Mouse (Mus musculus): ENCODE data around the gene Gja4. TPM values are rescaled to one million over a fixed set of nuclear protein-coding genes. Genes with fewer than 3 reads are reported as not detected.
A peak's percentile ranks its signal among the peaks of the same experiment; 100 is the strongest.

The Gja4 gene
- not detected in 2 replicates for total RNA-seq (2014; fragmentation: Nextera tagmentation)
- not detected in 2 replicates for total RNA-seq (2017)

DNA sequence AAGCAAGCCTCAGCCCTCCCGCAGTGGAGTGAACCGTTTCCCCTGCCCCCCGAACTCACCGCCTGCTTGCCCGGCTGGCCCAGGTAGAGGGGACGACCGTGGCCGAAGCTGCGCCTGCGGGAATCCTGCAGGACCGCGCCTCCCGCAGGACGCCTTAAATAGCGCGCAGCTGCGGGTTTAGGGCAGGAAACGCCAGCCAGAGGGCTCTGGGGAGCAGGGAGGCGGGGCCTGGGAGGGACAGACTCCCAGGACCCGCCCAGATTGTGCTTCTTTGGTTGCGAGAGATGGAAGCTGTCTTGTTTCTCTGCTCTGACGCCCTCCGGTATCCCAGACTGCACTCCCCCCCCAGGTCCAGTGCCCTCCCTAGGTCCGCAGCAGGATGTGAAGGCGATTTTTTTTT is at the start of gene Gja4:
Gja4 (minus strand) TSS at position 179 of the 400 bp plus-strand sequence.
- ATAC-seq (replicated peaks; ENCODE audit: poor library complexity, severe bottlenecking), result peak; percentile 90

DNA sequence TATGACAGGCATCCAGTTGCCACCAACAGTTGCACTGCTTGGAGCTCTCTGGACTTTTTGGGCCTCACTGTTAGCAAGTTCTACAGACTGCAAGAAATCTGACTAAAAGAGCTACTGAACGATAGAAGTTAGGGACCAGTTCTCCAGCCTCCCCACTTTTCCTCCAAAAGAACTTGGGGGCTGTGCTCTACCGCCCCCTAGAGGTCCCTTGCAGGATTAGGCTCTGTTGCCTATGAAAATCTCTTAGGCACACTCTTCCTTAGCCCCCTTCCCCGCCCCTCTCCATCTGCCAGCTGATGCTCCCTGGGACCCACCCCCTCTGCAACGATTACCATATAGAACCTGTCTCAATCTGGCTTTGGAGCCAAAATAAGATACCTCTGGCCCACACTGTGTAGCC is 49.5 kb upstream of the Gja4 start:
- ATAC-seq (replicated peaks; ENCODE audit: poor library complexity, severe bottlenecking), result 0 out of 2 replicates have a peak, but pooled peaks have one; percentile 34

DNA sequence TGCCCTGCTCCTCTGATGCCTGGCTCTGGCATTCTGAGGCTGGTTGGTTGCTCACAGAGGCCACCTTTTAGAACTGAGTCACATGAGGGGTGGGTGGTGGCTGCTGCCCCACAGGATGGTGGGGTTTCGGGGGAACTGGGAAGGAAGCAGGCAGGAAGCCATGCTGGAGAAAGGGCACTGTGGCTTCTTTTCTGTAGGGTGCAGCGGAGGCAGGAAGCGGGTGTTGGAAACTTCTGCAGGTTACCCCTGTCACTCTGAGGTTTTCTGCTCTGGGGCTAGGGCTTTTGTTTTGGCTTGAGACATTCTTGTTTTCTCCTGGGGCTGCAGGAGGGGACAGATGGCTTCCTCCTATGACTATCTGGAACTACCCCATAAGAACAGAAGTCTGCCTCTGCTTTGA is 48.7 kb upstream of the Gja4 start:
- peak; percentile 38 for ATAC-seq (replicated peaks; ENCODE audit: poor library complexity, severe bottlenecking)

DNA sequence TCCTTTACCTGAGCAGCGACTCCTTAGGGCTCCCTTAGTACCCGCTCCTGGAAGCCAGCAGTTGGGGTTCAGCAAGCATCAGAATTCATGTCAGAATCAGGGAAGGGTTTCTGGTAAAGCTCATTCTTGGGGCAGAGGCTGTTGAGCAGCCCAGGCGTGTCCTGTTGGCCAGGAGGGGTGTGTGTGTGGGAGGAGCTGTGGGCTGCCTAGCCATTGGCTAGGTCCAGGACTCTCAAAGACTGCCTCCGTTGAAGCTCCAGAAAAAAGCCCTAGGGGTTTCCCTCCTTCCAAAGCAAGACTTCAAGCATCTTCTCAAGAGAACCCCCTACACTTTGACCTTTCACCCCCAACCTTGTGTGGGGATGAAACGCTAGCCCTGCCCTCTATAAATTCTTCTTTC is 44.2 kb upstream of the Gja4 start, which contains the start of gene Gjb5:
Gjb5 (minus strand) TSS at position 164 of the 400 bp plus-strand sequence.
- no peak for ATAC-seq (replicated peaks; ENCODE audit: poor library complexity, severe bottlenecking)

DNA sequence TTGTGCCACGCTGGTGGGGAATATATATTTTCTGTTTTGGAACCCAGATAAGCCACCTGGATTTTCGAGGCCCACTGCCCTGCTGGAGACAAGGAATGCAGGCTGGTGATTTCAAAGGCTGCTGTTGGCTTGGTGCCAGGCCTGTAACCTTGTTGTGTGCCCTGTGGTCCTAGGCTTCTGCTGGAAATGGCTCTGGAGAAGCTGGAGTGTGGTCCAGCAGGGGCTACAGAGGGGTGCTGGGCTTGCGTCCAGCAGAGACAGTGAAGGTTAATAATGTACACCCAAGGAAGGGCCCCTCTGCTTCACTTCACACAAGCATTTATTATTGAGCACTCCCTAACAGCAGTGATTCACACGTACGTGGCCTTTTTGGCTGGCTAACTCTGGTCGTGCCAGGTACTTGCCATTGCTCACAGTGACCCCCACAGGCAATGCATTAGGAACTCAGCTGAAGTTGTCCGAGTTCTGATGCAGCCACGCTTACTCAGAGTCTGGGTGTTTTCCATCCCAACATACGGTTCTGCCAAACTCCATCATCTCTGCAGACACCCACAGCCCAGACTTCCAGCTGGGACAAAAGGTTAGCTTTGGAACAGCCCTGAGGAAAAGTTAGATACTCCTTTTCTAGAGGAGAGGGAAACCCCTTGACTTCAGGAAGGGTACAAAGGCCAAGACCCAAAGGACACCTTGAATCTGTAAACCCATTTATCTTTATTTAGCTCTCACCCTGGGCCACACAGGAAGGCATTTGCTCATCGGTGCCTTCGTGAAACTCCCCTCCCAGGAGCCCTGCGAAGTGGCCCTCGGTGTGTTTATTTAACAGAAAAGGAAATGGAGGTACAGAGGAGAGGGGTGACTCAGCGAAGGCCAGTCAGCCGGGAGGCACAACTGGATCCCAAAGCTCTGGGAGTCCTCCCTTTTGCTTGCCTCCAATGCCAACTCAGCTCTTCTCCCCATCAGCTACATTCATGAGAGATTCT is 41.0 kb upstream of the Gja4 start:
- ATAC-seq (replicated peaks; ENCODE audit: poor library complexity, severe bottlenecking), result no peak

DNA sequence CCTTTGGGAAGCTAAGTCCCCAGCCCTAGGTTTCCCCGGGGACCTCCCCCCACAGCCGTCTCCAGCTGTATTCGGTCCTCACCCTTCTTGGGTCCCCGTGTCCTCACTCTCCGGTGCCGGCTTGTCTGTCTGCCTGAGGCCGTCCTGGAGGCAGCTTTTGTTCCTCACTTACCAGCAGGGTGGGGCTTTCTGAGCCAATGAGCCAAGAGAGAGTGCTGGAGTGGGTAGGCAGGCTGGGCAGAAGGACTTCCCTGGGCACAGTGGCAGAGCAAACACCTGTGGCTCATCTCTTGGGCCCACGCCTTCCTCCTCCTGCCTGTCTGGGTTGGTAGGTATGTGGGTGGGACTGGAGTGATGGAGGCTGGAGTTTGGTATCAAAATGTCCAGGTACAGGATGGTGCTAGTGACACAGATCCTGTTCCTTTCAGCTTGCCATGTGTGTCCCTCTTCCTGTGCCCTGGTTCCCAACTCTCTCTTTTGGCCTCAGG is 40.2 kb upstream of the Gja4 start, which contains the start of gene Gjb4:
Gjb4 (minus strand) TSS at position 131 of the 488 bp plus-strand sequence.
- ATAC-seq (replicated peaks; ENCODE audit: poor library complexity, severe bottlenecking), result no peak

DNA sequence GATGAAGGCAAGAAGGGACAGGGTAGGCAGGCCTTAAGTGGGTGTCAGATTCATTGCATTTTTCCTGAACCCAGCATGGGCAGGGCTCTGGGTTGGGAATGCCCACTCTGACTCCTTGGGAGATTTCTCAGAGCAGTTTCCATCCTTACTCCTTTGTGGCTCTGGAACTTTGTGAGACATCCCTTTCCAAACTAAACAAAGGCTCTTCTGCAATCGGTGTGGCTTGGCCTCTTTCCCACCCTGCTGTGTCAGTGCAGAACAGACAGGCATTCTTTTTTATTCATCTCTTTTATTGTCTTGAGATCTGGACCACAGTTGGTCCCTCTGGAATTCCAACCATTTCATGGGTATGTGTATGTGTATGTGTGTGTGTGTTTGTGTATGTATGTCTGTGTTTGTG is 38.8 kb upstream of the Gja4 start:
- no peak for ATAC-seq (replicated peaks; ENCODE audit: poor library complexity, severe bottlenecking)

DNA sequence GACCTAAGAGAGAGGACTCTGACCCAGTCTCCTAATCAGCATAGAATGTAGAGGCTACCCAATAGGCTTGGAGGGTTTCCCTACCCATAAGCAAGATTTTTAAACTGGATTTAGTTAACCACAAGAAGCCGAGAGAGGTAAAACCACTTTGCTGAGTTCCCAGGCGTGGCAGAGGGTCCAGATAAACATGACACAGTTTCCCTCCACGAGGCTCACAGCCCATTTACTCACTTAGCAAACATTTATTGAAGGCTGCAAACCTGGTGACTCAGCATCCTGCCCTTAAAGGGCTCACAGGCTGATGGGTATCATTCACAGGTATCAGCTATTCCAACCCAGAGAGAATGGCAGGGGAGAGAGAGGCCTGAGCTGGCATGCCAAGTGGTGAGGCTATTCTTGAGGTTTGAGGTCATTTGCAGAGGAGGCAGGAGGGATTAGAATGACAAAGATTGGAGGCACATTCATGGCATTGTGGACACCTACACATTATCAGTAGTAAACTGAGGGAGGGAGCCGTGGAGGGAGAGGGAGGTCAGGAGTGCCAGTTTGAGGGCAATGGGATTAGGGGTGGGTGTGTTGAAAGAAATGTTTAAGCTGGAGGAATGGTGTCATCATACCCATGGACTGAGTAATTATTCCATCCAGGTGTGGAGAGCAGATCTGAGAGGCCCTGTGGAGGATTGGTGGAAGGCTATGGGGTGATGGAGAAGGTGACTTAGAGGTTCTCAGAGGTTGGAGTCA is 35.9 kb upstream of the Gja4 start:
- no peak for ATAC-seq (replicated peaks; ENCODE audit: poor library complexity, severe bottlenecking)

DNA sequence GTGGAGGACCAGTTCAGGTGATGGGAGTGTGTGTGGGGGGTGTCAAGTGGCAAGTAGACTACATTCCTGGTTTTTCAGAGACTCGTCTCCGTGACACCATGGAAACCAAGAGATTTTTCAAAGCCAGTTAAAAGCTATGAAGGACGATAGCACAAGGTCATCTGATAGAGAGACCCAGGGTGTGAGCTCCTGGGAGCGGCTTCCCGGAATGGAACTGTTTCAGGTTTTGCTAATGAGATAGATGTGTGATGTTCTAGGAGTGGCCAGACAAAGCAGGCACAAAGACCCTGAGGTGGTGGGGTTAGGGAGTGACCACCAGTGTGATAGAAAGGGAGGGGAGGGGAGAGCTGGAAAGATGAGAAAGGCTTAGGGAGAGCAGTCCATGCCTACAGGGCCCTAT is 31.2 kb upstream of the Gja4 start:
- ATAC-seq (replicated peaks; ENCODE audit: poor library complexity, severe bottlenecking), result no peak

DNA sequence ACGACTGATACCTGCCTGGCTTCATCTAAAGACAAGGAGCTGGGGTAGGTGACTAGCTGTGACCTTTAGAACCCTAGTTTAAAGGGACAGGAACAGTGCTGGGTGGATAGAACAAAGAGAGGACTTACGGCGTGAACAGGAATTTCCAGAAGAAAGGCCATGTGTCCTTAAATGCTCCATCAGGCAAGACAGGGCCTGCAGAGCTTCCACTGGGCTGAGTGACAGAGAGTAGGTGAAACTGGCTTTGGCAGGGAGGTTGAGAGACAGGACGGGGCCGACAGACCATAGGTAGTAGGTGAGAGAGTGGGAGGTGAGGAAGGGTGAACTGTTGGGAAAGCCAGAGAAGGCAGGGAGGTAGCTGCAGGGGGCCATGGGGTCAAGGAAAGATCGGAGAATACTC is 27.5 kb upstream of the Gja4 start:
- no peak for ATAC-seq (replicated peaks; ENCODE audit: poor library complexity, severe bottlenecking)

DNA sequence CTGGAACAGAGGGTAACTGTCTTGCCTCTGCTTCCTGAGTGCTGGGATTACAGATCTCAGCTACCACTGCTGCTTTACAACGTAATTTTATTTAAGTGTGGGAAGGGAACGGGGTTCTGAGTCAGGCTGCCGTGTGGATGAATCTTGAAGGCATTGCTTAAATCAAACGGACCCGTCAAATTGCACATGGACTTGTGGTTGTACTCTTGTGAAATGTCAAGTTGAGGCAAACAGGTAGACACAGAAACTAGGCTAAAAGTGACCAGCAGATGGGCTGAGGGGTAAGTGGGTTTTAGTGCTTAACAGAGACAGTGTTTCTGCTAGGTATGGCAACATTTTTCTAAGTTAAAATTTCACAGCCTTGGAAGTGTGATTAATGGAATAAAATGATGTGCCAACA is 23.8 kb upstream of the Gja4 start:
- ATAC-seq (replicated peaks; ENCODE audit: poor library complexity, severe bottlenecking), result peak; percentile 56

DNA sequence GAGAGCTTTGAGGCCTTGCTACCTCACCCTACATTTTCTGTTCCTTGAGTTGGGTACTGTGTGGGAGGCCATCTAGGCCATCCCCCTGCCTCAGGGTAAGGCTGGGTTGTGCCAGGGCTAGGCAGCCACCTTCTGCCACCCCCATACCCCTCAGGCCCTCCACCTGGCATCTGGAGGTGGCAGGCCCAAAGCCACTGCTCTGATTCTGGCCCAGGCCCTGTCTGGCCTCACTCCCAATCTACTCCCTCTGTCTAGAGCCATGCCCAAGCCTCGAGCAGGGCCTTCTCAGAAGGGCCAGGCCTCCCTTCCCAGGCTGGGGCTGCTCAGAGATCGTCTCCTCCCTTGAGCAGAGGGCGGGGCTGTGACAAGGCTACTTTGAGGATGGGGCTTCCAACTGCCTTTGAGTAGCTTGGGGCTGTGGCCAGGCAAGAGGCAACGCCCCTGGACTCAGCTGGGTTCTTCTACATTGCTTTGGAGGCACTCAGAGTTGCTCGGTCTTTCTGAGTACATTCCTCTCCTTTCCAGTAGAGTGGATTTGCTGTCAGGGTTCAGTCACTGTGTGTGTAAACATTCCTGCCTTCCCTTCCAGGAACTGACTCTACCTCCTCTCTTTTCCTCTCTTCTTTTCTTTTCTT is 21.1 kb upstream of the Gja4 start:
- ATAC-seq (replicated peaks; ENCODE audit: poor library complexity, severe bottlenecking), result no peak

DNA sequence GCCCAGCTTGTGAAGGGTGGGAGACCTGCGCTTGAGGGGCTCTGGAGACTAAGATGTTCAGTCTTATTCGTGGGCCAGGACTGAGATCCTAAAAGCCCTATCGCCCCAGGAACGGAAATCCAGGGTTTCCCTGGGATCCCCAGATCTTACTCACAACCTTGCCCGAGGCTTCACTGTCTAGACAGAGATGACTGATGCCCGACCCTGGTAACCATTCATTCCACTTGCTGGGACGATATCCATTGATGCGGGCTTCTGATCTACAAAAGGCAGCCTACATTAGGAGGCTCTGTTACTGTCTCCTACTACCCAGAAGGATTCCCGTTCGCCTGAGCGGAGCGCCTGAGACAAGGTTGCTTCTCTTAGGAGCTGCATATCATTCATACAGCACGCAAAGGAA is 17.3 kb upstream of the Gja4 start:
- ATAC-seq (replicated peaks; ENCODE audit: poor library complexity, severe bottlenecking), result no peak

DNA sequence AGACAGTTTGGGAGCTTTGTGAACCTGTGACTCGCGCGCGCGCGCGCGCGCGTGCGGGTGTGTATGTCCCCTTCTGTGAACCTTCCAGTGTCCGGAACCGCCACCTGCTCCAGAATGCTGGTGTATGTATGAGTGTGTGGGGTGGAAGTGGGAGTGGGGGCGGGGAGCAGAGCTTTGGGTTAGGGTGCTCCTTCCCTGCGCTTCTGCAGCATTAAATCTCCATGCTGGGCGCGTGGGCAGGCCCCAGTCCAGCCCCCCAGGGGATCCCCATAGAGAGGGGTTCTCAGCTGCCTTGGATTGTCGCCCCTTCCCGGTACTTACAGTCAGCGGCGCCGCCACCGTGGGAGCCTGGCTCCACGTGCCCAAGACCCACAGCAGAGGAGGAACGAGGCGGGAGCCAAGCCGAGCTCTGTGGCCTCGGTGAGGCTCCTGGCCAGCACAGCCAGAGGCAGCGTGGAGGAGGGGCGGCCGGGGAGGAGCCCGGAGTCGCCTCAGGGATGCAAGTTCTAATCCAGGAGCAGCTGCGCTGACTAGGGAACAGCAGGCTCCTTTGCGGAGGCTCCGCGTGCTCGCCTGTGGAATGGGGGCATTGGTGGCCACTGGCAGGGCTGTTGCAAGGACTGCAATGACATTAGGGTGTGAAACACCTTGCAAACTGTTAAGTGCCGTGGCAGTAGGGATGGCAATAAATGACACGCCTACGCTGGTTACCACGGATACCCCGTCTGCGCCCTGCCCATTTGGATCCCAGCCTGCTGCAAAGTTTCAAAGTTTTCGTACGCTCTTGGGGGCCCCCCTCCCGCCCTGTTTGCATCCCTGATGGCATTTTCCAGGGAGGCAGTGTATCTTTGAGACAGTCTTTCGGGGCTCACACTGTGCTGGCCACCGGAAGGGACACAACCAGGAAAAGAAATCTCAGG is 16.6 kb upstream of the Gja4 start, which contains the start of gene Gjb3:
Gjb3 (minus strand) TSS at position 664 of the 920 bp plus-strand sequence.
- peak; percentile 16; the same call in 1 of the 2 replicates for ATAC-seq (replicated peaks; ENCODE audit: poor library complexity, severe bottlenecking)

DNA sequence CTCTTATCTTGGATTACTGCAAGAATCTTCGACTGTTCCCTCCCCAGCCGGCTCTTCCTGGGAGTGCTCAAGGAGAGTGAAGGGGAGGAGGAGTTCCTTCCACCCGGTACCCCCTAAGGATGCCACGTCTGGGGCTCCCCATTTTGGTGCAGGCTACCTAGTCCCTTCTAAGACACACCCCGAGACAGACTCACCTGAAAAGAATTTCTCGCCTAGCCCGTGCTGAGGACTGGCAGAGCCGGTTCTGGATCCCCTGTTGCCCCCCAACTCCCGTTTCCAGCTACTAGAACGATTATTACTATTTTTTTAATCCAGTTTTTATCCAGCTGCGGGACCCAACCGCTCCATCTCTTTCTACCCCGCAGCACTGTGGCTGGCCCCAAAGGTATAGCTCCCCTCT is 15.9 kb upstream of the Gja4 start:
- ATAC-seq (replicated peaks; ENCODE audit: poor library complexity, severe bottlenecking), result no peak

DNA sequence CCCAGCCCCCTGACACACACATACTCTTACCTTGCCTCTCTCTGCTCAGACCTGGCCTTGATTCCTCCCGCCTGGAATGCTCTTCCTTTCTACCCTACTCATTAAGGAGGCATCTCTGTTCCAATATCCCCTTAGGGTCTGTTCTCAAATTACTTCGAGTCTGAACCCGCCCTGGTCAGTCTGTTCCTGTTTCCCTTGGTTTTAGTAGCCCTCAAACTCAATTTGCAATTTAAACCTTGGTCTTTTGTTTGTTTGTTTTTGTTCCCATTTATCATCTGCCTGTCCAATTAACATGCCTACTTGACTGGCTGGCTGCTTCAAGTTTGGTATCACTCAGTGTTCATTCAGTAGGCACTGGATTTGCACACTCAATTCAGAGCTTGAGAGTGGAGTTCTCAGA is 15.2 kb upstream of the Gja4 start:
- ATAC-seq (replicated peaks; ENCODE audit: poor library complexity, severe bottlenecking), result no peak

DNA sequence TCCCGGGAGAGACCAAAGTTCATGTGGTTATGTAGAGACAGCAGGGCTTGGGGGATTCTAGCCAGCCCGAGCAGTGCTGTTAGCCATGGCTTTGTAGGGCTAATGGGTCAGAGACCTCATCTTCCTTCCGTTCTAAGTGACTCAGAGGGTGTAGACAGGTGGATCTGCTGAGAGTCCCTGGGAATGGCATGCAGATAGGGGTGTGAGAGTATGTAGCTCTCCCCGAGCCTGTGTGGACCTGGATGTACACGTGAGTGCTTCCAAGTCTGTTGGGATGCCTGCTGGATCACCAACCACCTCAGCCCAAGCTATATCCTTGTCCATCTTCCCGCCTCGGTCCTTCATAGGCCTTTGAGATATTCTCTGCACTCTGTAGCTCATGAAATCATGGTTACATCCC is 14.5 kb upstream of the Gja4 start:
- ATAC-seq (replicated peaks; ENCODE audit: poor library complexity, severe bottlenecking), result no peak

DNA sequence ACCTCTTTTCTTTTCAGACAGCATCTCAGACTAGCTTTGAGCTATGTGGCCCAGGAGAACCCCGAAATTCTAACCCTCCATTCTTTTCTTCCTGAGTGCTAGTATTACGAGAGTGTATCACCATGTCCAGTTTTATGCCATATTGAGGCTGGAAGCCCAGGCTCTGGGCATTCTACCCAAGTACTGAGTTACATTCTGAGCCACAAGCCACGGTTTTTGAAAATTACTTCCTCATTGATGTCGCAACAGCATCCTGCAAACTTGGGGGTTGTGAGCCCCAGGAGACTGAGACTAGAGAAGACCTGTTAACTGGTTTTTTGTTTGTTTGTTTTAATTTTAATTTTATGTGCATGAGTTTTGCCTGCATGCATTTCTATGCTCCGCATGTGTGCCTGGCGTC is 13.9 kb upstream of the Gja4 start:
- peak; percentile 72 for ATAC-seq (replicated peaks; ENCODE audit: poor library complexity, severe bottlenecking)

DNA sequence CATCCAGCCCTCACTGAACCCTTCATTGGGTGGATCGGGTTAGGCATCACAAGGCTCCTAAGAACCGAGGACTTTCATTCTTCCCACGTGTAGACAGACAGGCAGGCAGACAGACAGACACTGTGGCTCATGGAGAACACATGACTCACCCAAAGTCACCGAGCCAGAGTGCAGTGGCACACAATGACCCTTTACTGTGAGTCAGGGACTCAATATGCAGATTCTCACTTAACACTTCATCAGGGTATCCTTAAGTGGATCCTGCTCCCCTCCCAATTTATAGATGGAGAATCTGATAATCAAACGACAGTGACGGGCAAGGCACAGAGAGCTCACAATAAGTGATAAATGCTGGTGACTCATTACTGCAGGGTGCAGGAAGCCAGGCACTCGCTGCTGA is 13.4 kb upstream of the Gja4 start:
- peak; percentile 19 for ATAC-seq (replicated peaks; ENCODE audit: poor library complexity, severe bottlenecking)
